Mouse (Mus musculus) intestine, embryonic 14.5 days (tissue): ENCODE measurements around the gene Vmn1r4. TPM values are rescaled to one million over a fixed set of nuclear protein-coding genes. Genes with fewer than 3 reads are reported as not detected.

Experiments used
- ATAC-seq: fragments of 200-750 bp; cut with Nextera tagmentation; replicated peaks from 2 replicates; pipeline ENCODE4 v1.8.0; 2017; ENCODE audit warnings: low read depth, moderate number of reproducible peaks, moderate TSS enrichment, moderate library complexity; ENCODE audit not compliant: low FRiP score, low TSS enrichment
- DNase-seq: peaks from one replicate; pipeline ENCODE4 v3.0.0-alpha.2; 2018; ENCODE audit warnings: low spot score
- H3K27ac ChIP-seq: fragments of 300-500 bp; sonication (generic); 2 replicates; pipeline ENCODE4 v1.5.1; 2014; ENCODE audit warnings: low read depth, mild to moderate bottlenecking, control low read depth
- H3K27me3 ChIP-seq: fragments of 300-500 bp; sonication (generic); replicated peaks from 2 replicates; pipeline ENCODE4 v1.6.1; 2014; ENCODE audit warnings: low read length, control low read depth; ENCODE audit not compliant: control insufficient read depth, insufficient read depth
- H3K36me3 ChIP-seq: fragments of 300-500 bp; sonication (generic); 2 replicates; pipeline ENCODE4 v1.6.1; 2014; ENCODE audit warnings: low read length, control low read depth; ENCODE audit not compliant: control insufficient read depth, insufficient read depth
- H3K4me1 ChIP-seq: fragments of 300-500 bp; sonication (generic); replicated peaks from 2 replicates; pipeline ENCODE4 v1.6.1; 2014; ENCODE audit warnings: low read length, control low read depth, mixed read lengths; ENCODE audit not compliant: control insufficient read depth, insufficient read depth
- H3K4me2 ChIP-seq: fragments of 300-500 bp; sonication (generic); 2 replicates; pipeline ENCODE4 v1.6.1; 2014; ENCODE audit warnings: low read length
- H3K4me3 ChIP-seq: fragments of 300-500 bp; sonication (generic); 2 replicates; pipeline ENCODE4 v1.5.1; 2014; ENCODE audit warnings: low read depth, low read length, control low read depth, mixed read lengths
- H3K9ac ChIP-seq: fragments of 300-500 bp; sonication (generic); 2 replicates; pipeline ENCODE4 v1.6.1; 2014; ENCODE audit warnings: mild to moderate bottlenecking, low read length
- H3K9me3 ChIP-seq: fragments of 300-500 bp; sonication (generic); 2 replicates; pipeline ENCODE4 v1.6.1; 2016; ENCODE audit warnings: low read length, control low read depth; ENCODE audit not compliant: control insufficient read depth
- WGBS: fragments of 180-500 bp; shearing (Covaris S2); extraction: QIAGEN DNeasy Blood & Tissue Kit; methylation state at CpG from one replicate; pipeline ENCODE4 v1.1.7; 2014; 5-methylcytosine and 5-hydroxymethylcytosine counted together
- polyA plus RNA-seq: library from polyadenylated mRNA; unstranded; fragments of >200 nt; fragmentation: Nextera tagmentation; extraction: Ambion mirVana; gene quantifications from 2 replicates; pipeline ENCODE4 v1.2.1, GENCODE M21; 2014

Vmn1r4 gene
- polyA plus RNA-seq, 1 experiment from 2014 or later = 0.31 TPM

- Histone ChIP-seq H3K4me3 (no peak overlapping the region), H3K4me2 (no peak overlapping the region), H3K27ac (no peak overlapping the region), H3K4me1 (peaks cover 17% of the 10 kb centered on the region), H3K9me3 (no peaks in the 10 kb centered on the region), H3K36me3 (no peaks in the 10 kb centered on the region), H3K27me3 (no peaks in the 10 kb centered on the region), H3K9ac (no peak overlapping the region)
- ATAC-seq (no peak), DNase-seq (no peak)
- 87% methylated on average over 2 of the region's 2 CpGs for WGBS
These were observed 15.4 kb upstream of the Vmn1r4 start for GRCm38 (mm10) chr6:56908397-56908796.

DNA sequence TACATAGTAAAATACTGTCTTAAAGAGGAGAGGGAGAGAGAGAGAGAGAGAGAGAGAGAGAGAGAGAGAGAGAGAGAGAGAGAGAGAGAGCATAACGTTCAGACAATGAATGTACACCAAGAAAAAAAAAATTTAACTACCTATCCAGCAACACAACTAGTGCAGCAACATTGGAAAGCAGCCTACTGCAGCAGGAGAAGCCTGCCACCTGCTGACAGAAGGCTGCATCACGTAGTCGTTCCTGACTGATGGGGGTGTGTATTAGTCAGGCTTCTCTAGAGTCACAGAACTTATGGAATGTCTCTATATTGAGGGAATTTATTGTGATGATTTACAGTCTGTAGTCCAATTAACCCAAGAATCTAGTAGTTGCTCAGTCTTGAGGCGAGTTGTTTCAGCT is 14.9 kb upstream of the Vmn1r4 start:
- H3K4me2 ChIP-seq = no peak overlapping the region
- no peak overlapping the region for H3K27ac ChIP-seq
- H3K9me3 ChIP-seq = no peaks in the 10 kb centered on the region
- ATAC-seq = 0 out of 2 replicates have a peak, but pooled peaks have one; percentile 47
- H3K4me1 ChIP-seq = peaks cover 16% of the 10 kb centered on the region
- no peaks in the 10 kb centered on the region for H3K36me3 ChIP-seq
- no peaks in the 10 kb centered on the region for H3K27me3 ChIP-seq
- H3K4me3 ChIP-seq = no peak overlapping the region
- 10% methylated on average over 4 of the region's 4 CpGs for WGBS
- no peak overlapping the region for H3K9ac ChIP-seq
- peak; percentile 73 for DNase-seq

DNA sequence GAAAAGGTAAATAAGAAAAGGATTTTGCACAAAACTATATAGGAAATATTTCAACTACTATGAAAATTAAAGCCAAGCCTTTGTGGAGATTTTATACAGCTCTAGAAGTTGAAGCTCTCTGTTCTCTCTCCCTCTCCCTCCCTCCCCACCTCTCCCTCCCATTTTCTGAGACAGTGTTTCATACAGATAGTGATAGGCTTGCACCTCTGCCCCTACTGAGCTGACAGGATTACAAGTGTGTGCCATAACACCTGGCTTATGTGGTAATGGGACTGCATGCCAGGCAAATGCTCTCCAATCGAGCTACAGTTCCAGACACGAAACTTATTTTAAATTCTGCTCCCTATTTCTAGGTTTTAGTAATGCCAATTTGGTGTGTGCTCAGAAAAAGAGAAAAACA is 12.9 kb upstream of the Vmn1r4 start:
- H3K27ac ChIP-seq = no peak overlapping the region
- peaks cover 9% of the 10 kb centered on the region for H3K4me1 ChIP-seq
- H3K9me3 ChIP-seq = no peaks in the 10 kb centered on the region
- H3K4me3 ChIP-seq = no peak overlapping the region
- 76% methylated on average over 2 of the region's 2 CpGs for WGBS
- DNase-seq (no peak), ATAC-seq (no peak)
- no peaks in the 10 kb centered on the region for H3K27me3 ChIP-seq
- H3K36me3 ChIP-seq = no peaks in the 10 kb centered on the region
- H3K9ac ChIP-seq = no peak overlapping the region
- no peak overlapping the region for H3K4me2 ChIP-seq

GRCm38 (mm10) chr6:56913092-56913858 is 10.5 kb upstream of the Vmn1r4 start:
- H3K9ac ChIP-seq = no peak overlapping the region
- no peaks in the 10 kb centered on the region for H3K36me3 ChIP-seq
- ATAC-seq = no peak
- H3K4me1 ChIP-seq = peaks cover 12% of the 10 kb centered on the region
- H3K27ac ChIP-seq = no peak overlapping the region
- no peak overlapping the region for H3K4me3 ChIP-seq
- 61% methylated on average over 2 of the region's 2 CpGs for WGBS
- no peaks in the 10 kb centered on the region for H3K27me3 ChIP-seq
- no peaks in the 10 kb centered on the region for H3K9me3 ChIP-seq
- H3K4me2 ChIP-seq = no peak overlapping the region
- no peak for DNase-seq

GRCm38 (mm10) chr6:56916279-56916678 is 7.5 kb upstream of the Vmn1r4 start:
- no peak overlapping the region for H3K4me3 ChIP-seq
- H3K4me1 ChIP-seq = peaks cover 12% of the 10 kb centered on the region
- H3K27me3 ChIP-seq = no peaks in the 10 kb centered on the region
- no peak for DNase-seq
- no peaks in the 10 kb centered on the region for H3K9me3 ChIP-seq
- WGBS = 84% methylated on average over 2 of the region's 2 CpGs
- no peak overlapping the region for H3K9ac ChIP-seq
- no peaks in the 10 kb centered on the region for H3K36me3 ChIP-seq
- no peak overlapping the region for H3K27ac ChIP-seq
- H3K4me2 ChIP-seq = no peak overlapping the region
- ATAC-seq = no peak

- peaks cover 12% of the 10 kb centered on the region for H3K4me1 ChIP-seq
- H3K4me2 ChIP-seq = no peak overlapping the region; the same call in 1 of the 2 replicates
- no peaks in the 10 kb centered on the region for H3K9me3 ChIP-seq
- no peaks in the 10 kb centered on the region for H3K36me3 ChIP-seq
- no peak overlapping the region for H3K4me3 ChIP-seq
- H3K9ac ChIP-seq = no peak overlapping the region
- H3K27me3 ChIP-seq = no peaks in the 10 kb centered on the region
- ATAC-seq (peak; percentile 63; the same call in 1 of the 2 replicates), DNase-seq (no peak)
- WGBS = 52% methylated on average over 12 of the region's 12 CpGs
- H3K27ac ChIP-seq = no peak overlapping the region
These were observed 6.0 kb upstream of the Vmn1r4 start for GRCm38 (mm10) chr6:56917578-56918368.

- no peak for ATAC-seq
- WGBS = 83% methylated on average over 7 of the region's 7 CpGs
These were observed 4.3 kb upstream of the Vmn1r4 start for GRCm38 (mm10) chr6:56919330-56920044.

DNA sequence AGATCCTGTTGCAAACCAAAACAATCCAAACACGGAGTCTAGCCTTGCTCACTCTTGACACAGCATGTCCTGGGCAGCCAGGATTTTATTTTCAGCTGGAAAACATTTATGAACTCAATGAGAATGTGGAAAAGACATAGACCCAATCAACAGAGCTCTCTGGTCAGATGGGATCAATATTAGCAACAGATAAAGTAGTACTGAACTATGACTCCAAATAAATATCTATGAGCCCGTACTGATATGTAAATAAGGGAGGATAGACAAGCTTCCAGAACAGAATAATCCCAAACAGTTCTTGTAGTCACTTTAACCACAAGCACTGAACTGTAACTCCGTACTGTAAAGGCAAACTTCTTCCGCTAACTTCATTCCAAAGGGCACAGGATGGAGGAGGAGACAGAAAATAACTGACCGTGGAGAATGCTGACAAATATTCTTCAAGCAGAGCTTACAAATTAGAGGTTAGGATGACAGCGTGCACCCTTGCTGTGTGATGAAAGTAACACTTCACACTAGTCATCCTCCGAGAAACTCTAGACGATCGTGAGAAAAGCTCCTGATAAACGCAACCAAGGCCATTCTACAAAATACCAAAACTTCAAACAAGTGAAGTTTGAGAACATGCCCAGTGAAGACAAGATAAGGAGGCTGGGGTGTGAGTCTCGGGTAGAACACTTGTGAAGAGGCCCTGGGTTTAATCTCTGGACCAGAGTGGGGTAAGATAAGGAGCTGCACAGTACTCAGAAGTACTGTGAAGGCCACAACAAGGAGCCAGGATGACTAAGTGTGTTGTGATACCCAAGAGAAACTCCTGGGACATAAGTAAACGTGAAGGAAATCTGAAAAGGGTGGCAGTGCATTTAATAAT is 3.4 kb upstream of the Vmn1r4 start:
- ATAC-seq (no peak), DNase-seq (no peak)
- no peak overlapping the region for H3K9ac ChIP-seq
- no peak overlapping the region for H3K27ac ChIP-seq
- no peak overlapping the region for H3K4me2 ChIP-seq
- H3K36me3 ChIP-seq = no peaks in the 10 kb centered on the region
- peaks cover 7% of the 10 kb centered on the region; the same call in 1 of the 2 replicates for H3K4me1 ChIP-seq
- H3K9me3 ChIP-seq = no peaks in the 10 kb centered on the region
- 74% methylated on average over 12 of the region's 12 CpGs for WGBS
- no peaks in the 10 kb centered on the region for H3K27me3 ChIP-seq
- no peak overlapping the region for H3K4me3 ChIP-seq

More at GRCm38 (mm10) chr6:56919330-56920044, 4.3 kb upstream of the Vmn1r4 start:
- no peaks in the 10 kb centered on the region for H3K27me3 ChIP-seq
- H3K4me3 ChIP-seq = no peak overlapping the region
- no peak overlapping the region for H3K4me2 ChIP-seq
- H3K36me3 ChIP-seq = no peaks in the 10 kb centered on the region
- H3K4me1 ChIP-seq = peaks cover 6% of the 10 kb centered on the region; the same call in 1 of the 2 replicates
- H3K27ac ChIP-seq = no peak overlapping the region
- DNase-seq = no peak
- H3K9ac ChIP-seq = no peak overlapping the region
- H3K9me3 ChIP-seq = no peaks in the 10 kb centered on the region
